Mouse (Mus musculus) urinary bladder, postnatal 14 days (tissue): ENCODE data around the gene Eef1akmt1.

ENCODE experiments used
- DNase-seq: peaks from one replicate; pipeline ENCODE4 v3.0.0; 2021; ENCODE audit warnings: low spot score

Gene Eef1akmt1

DNA sequence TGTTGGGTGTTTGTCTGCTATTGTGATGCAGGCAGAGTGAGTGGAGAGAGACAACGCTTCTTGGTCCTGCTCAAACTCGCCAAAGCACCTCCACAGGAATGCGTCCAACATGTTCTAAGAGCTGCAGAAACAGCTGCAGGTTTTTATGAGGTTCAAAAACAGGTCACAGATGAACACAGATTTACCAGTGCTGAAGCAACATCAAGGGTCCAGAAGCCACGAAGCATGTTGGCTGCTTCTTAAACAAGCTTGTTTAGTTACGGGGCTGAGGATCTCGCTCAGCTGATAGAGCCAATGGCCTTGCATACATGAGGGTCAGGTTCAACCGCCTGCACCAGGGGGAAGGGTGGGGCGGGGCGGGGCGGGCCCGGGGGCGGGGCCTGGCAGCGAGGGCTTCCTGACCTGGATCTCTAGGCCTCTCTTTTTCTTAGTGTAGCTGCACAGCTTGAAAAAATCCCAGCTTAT lies 24.8 kb downstream of the Eef1akmt1 start:
- peak; percentile 52 for DNase-seq

GRCm38 (mm10) chr14:57546131-57546530 lies 25.3 kb downstream of the Eef1akmt1 start:
- DNase-seq = no peak

DNA sequence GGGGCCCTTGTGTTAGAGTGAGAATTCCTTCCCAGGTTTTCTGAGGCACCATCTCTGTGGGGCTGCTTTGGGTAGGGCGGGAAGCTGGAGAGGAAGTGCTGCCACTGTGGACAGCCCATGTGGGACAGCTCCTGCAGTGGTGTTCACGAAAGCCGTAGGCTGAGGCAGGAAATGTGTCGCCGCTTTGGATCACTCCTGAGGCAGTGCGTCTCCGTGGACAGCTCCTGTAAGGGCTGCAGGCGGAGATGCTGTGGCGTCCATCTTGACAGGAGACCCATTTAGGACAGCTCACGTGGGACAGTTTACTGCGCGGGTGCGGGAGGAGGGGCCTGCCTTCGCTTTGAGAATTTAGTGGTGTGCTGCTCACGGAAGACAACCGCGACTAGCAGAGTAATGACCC lies 25.9 kb downstream of the Eef1akmt1 start:
- DNase-seq = no peak

DNA sequence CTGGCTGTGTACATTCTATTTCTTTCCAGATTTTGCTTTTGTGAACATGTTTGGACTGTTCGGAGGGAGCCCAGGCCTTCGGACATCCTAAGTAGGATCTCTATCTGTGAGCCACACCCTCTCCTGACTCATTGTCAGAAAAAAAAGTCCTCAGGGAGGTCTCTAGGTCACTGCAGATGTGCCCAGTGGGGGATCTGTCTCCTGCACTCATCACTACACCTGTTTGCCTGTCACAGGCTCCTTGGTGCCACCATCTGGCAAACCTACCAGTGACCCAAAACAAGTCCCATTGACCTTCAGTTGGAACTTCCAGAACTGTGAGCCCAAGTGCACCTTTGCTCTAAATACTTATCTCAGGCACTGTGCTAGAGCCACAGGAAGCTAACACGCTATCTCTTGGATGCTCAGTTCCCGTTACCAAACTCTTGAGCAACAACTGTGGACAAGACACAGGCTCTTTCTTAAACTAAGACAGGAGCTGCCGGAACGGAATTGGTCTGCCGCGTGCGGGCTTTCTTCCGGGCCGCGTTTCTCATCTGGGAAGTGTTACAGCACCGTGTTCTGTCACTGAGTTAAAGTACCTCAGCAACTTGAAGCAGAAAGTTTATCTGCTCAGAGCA lies 27.9 kb downstream of the Eef1akmt1 start:
- no peak for DNase-seq

DNA sequence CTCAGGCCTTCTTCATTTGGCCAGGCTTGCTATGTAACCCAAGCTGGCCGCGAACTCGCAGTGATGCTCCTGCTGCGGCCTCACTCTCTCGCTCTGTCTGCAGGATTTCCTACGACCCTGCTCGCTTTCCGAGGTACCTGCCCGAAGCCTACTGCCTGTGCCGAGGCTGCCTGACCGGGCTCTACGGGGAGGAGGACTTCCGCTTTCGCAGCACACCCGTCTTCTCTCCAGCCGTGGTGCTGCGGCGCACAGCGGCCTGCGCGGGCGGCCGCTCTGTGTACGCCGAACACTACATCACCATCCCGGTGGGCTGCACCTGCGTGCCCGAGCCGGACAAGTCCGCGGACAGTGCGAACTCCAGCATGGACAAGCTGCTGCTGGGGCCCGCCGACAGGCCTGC lies 29.2 kb downstream of the Eef1akmt1 start:
- no peak for DNase-seq

GRCm38 (mm10) chr14:57540683-57541082 lies 30.7 kb downstream of the Eef1akmt1 start:
- no peak for DNase-seq

DNA sequence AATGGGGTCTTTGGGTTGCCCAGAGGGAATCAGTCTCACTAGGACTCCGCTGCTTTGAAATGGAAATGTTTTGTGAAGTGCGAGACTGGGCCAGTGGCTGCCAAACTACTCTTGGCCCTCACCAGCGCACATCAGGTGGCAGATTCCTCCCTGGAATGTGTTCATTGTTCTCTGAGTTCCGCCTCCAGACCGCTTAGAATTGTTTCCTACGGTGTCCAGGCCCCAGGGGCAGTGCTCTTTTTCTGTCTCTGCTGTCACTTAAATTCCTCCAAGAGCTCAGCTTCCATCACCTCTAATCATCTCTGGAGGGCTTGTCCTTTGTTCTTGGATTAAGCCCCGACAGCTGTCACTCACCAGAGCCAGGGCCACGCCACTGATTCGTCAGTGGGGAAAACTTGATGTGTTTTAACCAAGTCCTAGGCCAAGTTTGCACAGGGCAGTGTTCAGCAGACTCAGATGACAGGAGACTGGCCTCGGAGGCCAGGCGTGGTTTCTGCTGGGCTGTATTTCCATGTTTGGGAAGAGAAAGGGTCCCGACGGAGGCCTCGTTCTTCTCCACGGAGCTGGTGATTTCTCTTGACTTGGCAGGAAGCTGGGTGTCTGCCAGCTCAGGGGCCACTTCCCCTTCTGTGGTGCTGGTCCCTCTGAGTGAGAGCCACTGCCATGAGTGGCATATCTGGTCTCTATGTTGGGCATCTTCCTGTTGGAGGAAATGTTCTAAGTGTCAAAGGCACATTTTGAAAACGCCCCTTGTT lies 34.0 kb downstream of the Eef1akmt1 start:
- DNase-seq = no peak

DNA sequence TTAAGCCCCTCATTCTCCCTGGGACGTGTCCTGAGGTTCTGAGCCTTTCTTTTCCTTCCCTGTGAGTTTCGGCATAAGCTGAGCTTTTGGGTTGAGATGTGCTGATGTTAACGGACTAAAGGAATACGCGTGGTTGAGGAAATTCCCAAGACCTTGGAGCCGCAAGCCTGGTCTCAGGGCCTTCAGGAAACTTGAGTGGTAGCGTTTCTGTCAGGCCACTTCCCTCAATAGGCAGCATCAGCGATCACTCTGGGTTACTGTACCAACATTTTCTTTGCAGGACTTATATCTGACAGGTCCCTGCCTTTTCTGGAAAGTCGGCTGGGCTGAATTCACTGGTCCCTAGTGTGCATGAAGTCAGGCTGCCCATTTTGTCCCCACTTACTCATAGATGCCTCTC lies 34.6 kb downstream of the Eef1akmt1 start:
- no peak for DNase-seq

DNA sequence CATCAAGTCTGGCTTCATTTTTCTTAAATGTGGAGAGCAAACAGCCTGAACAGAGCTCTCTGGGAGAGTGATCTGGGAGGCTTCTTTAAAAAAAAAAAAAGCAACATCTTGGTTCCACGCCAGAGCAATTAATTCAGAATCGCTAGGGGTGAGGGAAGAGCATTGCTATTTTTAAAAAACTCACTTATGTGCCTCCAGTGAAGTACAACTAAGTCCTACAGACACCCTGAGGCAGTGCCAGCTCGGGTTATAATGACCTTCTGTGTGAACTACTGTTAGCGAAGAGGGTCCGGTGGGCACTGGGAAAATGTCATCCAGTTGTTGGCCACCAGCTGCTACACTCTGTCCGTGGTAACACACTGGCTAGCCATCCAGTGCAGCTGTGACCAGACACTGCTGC lies 35.8 kb downstream of the Eef1akmt1 start:
- DNase-seq = no peak

DNA sequence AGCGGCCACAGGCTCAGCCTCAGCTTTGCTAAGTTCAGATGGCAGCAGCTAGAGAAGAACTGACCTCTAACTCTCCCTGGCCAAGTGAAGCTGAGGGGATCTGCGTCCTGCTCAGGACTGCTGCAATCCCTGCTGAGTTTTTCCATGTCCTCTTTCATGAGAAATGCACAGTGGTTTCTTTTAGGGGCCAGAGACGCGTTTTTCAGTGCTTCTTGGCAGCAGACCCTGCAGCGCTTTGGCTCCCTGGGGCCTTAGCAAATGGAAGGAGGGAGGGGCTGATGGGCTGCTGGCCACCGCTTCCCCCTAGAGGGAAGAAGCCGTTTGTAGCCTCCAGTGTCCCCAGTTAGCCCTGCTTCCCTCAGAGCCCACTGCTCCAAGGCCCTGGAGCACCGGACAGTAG lies 36.5 kb downstream of the Eef1akmt1 start:
- peak; percentile 41 for DNase-seq

DNA sequence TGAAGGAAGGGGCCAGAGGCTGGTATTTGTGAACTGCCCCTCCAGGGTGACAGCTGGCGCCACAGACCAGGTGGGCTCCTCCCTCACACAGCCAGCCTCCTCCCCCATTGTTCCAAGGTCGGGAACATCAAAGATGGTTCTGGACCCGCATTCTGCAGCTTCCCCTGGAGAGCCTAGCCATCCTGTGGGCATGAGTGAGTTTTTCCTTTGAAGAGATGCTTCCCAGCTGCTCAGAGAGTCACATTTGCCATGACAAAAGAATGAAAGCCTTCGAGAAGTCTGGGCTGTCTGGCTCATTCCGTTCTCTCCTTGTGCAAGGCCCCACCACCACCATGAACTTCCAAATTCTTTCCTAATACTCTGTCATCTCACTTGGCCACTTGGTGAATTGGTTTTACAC lies 37.1 kb downstream of the Eef1akmt1 start:
- no peak for DNase-seq

GRCm38 (mm10) chr14:57533841-57534240 lies 37.6 kb downstream of the Eef1akmt1 start:
- no peak for DNase-seq

GRCm38 (mm10) chr14:57533214-57533613 lies 38.2 kb downstream of the Eef1akmt1 start:
- DNase-seq = peak; percentile 56

DNA sequence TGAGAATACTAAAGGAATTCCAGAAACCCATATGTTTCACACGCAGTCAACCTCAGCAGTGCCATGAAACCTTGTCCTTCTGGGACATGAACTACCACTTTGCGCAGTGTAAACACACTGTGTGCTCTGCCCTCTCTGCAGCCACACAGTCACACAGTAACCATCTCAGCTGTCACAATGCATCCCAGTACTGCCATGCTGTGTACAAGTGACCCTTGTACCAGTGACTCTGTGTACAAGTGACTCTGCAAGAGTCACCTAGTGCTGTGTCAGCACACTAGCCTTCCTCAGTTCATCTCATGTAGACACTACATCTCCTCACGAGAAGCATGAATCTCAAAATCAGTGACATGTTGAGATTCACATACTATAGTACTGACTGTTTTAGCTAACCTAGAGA lies 38.8 kb downstream of the Eef1akmt1 start:
- DNase-seq = no peak

- DNase-seq = no peak
Observed at GRCm38 (mm10) chr14:57529786-57530515, 41.5 kb downstream of the Eef1akmt1 start.

GRCm38 (mm10) chr14:57529086-57529785 lies 42.2 kb downstream of the Eef1akmt1 start:
- no peak for DNase-seq

GRCm38 (mm10) chr14:57527598-57527997 lies 43.8 kb downstream of the Eef1akmt1 start:
- no peak for DNase-seq

DNA sequence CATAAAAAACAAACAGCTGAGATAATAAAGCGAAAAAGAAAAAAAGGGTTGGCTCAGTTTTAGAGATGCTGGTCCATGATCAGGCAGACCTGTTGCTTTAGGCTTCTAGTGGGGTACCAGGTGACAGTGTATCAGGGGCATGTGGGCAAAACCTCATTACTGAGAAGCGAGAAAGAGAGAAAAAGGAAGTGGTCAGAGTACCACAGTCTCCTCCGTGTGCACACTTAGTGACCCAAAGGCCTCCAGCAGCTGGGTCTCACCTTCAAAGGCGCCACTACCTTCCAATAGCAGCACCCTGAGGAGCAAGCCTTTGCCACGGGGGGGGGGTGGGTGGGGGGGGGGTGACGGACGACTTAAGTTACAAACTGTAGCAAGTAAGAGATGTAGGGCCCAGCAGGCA lies 44.3 kb downstream of the Eef1akmt1 start:
- no peak for DNase-seq

GRCm38 (mm10) chr14:57526050-57526623 lies 45.3 kb downstream of the Eef1akmt1 start:
- no peak for DNase-seq

DNA sequence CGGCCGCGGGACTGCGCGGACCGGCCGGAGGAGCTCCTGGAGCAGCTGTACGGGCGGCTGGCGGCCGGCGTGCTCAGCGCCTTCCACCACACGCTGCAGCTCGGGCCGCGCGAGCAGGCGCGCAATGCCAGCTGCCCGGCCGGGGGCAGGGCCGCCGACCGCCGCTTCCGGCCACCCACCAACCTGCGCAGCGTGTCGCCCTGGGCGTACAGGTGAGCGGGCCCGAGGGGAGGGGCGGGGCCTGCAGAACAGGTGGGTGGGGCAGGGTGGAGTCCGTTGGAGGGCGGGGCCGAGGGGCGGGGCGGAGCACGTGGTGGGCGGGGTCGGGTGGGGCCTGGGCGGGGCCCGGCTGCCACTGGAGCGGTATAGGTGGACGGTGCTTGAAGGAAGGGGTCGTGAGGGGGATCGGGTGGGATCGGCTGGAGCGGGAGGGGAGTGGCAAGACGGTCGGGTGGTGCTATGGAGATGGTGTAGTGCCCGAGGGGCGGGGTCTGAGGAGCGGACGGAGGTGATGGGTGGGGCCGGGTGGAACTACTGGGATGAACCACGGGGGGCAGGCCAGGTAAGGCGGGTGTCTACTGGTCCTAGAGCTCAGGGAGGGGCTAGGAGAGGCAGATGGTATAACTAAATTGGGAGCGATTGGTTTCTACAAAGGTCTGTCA lies 45.9 kb downstream of the Eef1akmt1 start:
- peak; percentile 82 for DNase-seq

DNA sequence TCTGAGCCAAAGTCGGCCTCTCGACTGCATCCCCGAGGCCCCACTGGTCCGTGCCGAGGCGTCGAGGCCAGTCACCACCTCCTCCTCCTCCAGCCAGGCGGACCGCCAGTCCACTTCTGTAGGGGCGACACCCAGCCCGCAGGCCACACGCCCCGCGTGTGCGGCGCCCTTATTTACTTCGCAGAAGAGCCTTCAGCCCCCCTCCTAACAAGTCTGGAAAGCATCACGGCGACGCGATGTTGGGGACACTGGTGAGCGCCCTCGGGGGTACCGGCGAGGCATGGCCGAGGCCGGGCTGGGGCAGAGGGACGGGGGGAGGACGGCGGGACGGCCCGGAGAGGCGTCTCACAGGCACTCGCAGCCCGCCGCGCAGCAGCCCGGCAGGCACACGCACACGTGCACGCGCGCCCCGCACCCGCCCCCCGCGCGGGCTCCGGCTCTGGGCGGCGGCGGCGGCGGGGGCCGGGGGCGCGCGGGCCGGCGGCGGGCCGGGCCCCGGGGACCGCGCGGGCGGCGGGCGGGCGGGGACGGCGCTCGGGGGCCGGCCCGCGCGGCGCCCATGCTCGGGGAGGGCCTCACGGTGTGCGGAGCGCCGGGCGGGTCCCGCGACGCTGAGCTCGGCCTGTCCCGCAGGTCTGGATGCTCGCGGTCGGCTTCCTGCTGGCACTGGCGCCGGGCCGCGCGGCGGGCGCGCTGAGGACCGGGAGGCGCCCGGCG lies 46.6 kb downstream of the Eef1akmt1 start, which contains the start of gene Il17d:
TSS of gene Il17d (plus strand) at position 107 of the 717 bp plus-strand sequence.
- peak; percentile 21 for DNase-seq
